Mouse (Mus musculus): ENCODE data around the gene Rbm8a. TPM values are rescaled to one million over a fixed set of nuclear protein-coding genes. Genes with fewer than 3 reads are reported as not detected.
A peak's percentile ranks its signal among the peaks of the same experiment; 100 is the strongest.

Gene Rbm8a
- total and polyA plus RNA-seq, 3 experiments: 231 to 363 TPM; not detected in 1

DNA sequence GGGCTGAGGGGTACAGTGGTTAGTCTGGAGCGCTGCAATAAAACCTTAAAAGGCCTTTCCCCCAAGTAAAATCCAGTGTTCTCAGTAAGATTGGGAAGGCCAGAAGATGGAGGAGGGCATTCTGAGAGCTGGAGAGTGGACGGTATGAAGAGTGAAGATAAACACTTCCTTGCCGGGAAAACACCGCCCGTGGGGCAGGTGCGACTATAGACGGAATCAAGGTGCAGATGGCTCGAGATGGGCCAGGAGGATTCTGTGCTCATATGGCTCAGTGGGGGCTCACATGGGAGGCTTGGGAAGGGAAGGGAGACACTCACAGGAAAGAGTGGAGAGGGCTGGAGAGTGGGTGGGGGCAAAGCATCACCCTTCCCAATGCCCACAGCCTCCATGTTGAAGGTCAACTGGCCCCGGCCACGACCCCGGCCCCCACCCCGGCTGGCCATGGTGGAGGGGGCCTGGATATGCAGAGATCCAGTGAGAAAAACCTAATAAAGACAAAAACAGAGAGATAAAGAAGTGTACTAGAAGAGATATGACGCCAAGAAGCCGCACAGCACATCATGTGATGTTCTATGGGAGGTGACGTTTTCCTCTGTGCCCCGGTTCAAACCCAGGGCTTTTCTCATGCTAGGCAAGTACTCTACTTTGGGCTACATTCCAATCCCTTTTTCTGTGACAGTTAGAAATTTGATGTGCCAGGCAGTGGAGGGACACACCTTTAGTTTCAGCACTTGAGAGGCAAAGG is 47.8 kb upstream of the Rbm8a start (continued):
- TF ChIP-seq USF1 (IDR thresholded peaks at IDR 0.05; ENCODE audit: low read depth, low read length) (peak; percentile 93), CHD1 (IDR thresholded peaks at IDR 0.05; ENCODE audit: low read depth, low read length) (no peak), JUND (IDR thresholded peaks at IDR 0.05; ENCODE audit: low read depth, low read length) (no peak), ZNF384 (IDR thresholded peaks at IDR 0.05; ENCODE audit: low read depth, low read length) (no peak), TBP (IDR thresholded peaks at IDR 0.05; ENCODE audit: low read depth, low read length) (no peak), TAL1 (IDR thresholded peaks at IDR 0.05; ENCODE audit: low read length) (no peak), POLR2AphosphoS2 (IDR thresholded peaks at IDR 0.05; ENCODE audit: low read length) (no peak), BHLHE40 (IDR thresholded peaks at IDR 0.05; ENCODE audit: borderline replicate concordance, low read depth, low read length) (no peak), MEF2A (IDR thresholded peaks at IDR 0.05; ENCODE audit: extremely low read depth, insufficient replicate concordance, low read depth, low read length, poor library complexity, severe bottlenecking) (no peak), POLR2AphosphoS5 (IDR thresholded peaks at IDR 0.05; ENCODE audit: borderline replicate concordance, low read depth, low read length) (no peak), MAFK (IDR thresholded peaks at IDR 0.05; ENCODE audit: borderline replicate concordance, low read depth, low read length) (no peak), MYB (IDR thresholded peaks at IDR 0.05; ENCODE audit: low read depth, low read length) (no peak), HCFC1 (IDR thresholded peaks at IDR 0.05; ENCODE audit: low read depth, low read length) (0 out of 2 replicates have a peak, but pooled peaks have one; percentile 59), GATA1 (IDR thresholded peaks at IDR 0.05; ENCODE audit: low read depth, low read length) (peak; percentile 69), ELF1 (IDR thresholded peaks at IDR 0.05; ENCODE audit: low read depth, low read length) (no peak), NRF1 (IDR thresholded peaks at IDR 0.05; ENCODE audit: insufficient read depth, low read depth, low read length, poor library complexity, severe bottlenecking) (no peak), RAD21 (IDR thresholded peaks at IDR 0.05; ENCODE audit: low read depth, low read length) (no peak), NELFE (IDR thresholded peaks at IDR 0.05; ENCODE audit: low read depth, low read length) (no peak), SIN3A (IDR thresholded peaks at IDR 0.05; ENCODE audit: low read length) (peak; percentile 74)

DNA sequence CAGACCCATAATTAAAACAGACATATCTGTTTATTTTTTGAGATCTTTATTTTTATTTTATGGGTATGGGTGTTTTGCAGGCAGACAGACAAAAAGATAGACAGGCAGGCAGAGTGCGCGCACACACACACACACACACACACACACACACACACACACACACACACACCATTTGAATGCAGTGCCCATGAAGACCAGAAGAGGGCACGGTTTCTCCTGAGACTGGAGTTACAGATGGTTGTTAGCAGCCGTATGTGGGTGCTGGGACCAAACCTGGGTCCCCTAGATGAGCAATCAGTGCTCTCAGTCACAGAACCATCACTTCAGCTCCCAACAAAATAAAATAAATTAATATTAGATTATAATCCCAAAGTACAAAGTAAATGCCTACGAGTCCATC is 46.3 kb upstream of the Rbm8a start:
- Histone ChIP-seq H3K9ac (ENCODE audit: control insufficient read depth, low read depth, low read length, poor library complexity, severe bottlenecking) (no peak overlapping the region), H3K79me2 (ENCODE audit: control insufficient read depth, insufficient read depth, low read length, poor library complexity) (no peaks in the 10 kb centered on the region; the same call in 1 of the 2 replicates), H3K4me3 (ENCODE audit: control insufficient read depth in 1 of 2, insufficient read depth in 1 of 2, low read depth in 2 of 2, low read length in 2 of 2) (no peak overlapping the region), H3K27me3 (ENCODE audit: control insufficient read depth in 1 of 2, insufficient read depth in 2 of 2, low read length in 2 of 2) (no peaks in the 10 kb centered on the region), H3K4me1 (ENCODE audit: control insufficient read depth in 1 of 2, insufficient read depth in 2 of 2, low read length in 2 of 2) (peaks cover 10 to 28% of the 10 kb centered on the region in 2 experiments), H3K27ac (ENCODE audit: control insufficient read depth, low read depth, low read length) (no peak overlapping the region), H3K9me3 (replicated peaks; ENCODE audit: insufficient read depth, low read length) (no peaks in the 10 kb centered on the region), H3K36me3 (ENCODE audit: control insufficient read depth in 1 of 2, insufficient read depth in 2 of 2, low read length in 2 of 2) (peaks cover 0 to 23% of the 10 kb centered on the region in 2 experiments; a peak in 2 of 4 replicates)
- TF ChIP-seq TBP (IDR thresholded peaks at IDR 0.05; ENCODE audit: low read depth, low read length) (0 out of 2 replicates have a peak, but pooled peaks have one; percentile 6), SMC3 (IDR thresholded peaks at IDR 0.05; ENCODE audit: low read depth, low read length) (peak; percentile 67), RAD21 (IDR thresholded peaks at IDR 0.05; ENCODE audit: low read depth, low read length) (peak; percentile 33), CTCF (IDR thresholded peaks at IDR 0.05 in 2 of 3, conservative IDR thresholded peaks at IDR 0.05 in 1 of 3; ENCODE audit: control insufficient read depth in 1 of 3, insufficient read depth in 1 of 3, low read depth in 2 of 3, low read length in 3 of 3, poor library complexity in 1 of 3, severe bottlenecking in 1 of 3) (peak in 2 of 3 experiments; percentile 14 to 62; a peak in 3 of 6 replicates), RCOR1 (IDR thresholded peaks at IDR 0.05; ENCODE audit: low read depth, low read length) (no peak)
- peak; percentile 68 for DNase-seq (ENCODE audit: low read depth, low spot score)

Measured in MEL (cell line).